Comparison of ENCODE assay signal across 17 mouse cellular contexts in the genomic region with DNA sequence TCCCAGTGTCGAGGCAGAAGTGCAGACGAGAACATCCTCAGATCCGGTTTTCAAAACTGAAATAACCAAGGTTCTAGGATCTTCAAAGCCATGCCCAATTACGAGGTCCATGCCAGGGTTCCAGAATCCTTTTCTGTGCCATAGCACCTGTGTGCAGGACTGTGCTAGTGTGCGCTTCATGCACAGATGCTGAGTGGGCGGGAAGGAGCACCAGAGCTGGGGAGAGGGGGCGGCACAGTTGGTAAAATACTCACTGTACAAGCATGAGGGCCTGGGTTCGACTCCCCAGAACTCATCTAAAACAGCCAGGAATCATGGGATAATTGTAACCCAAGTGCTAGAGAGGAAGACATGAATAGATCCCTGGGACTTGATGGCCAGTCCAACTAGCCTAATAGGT.
"Had no signal": no experiment of that assay in that cellular context is flagged by ENCODE, and none has a peak within 500 bp of the region (broad histone marks: within the 10 kb centered on the region; RNA-seq: fewer than 3 reads in every experiment).

No protein-coding gene starts in this region.

- ATAC-seq: hindbrain, postnatal 0 days; liver, embryonic 12.5 days had no signal

- H3K9me3 ChIP-seq: limb, embryonic 15.5 days; liver, embryonic 12.5 days; midbrain, embryonic 10.5 days; neural tube, embryonic 15.5 days had no signal

- H3K4me3 ChIP-seq: limb, embryonic 15.5 days; liver, embryonic 12.5 days; midbrain, embryonic 10.5 days; myocyte; neural tube, embryonic 15.5 days had no signal

- H3K4me2 ChIP-seq: limb, embryonic 15.5 days; liver, embryonic 12.5 days; lung, embryonic 14.5 days; neural tube, embryonic 15.5 days had no signal

- DNase-seq: kidney, adult 11 months; kidney, adult 9 months; kidney, postnatal 4 days; lung, embryonic 14.5 days; lung, postnatal 10 days; lung, postnatal 4 days; midbrain, embryonic 14.5 days; spleen, adult 18-20 months; thymus, adult 18-20 months; thymus, postnatal 14 days had no signal

- H3K4me1 ChIP-seq: limb, embryonic 15.5 days; liver, embryonic 12.5 days; midbrain, embryonic 10.5 days; neural tube, embryonic 15.5 days had no signal

- H3K27me3 ChIP-seq: liver, embryonic 12.5 days; neural tube, embryonic 15.5 days had no signal

- H3K27ac ChIP-seq: hindbrain, postnatal 0 days; kidney, postnatal 0 days; limb, embryonic 15.5 days; liver, embryonic 12.5 days; midbrain, embryonic 10.5 days; neural tube, embryonic 15.5 days had no signal

- H3K9ac ChIP-seq: limb, embryonic 15.5 days; liver, embryonic 12.5 days; lung, embryonic 14.5 days; neural tube, embryonic 15.5 days had no signal

- H3K36me3 ChIP-seq: limb, embryonic 15.5 days; liver, embryonic 12.5 days; midbrain, embryonic 10.5 days; neural tube, embryonic 15.5 days had no signal
